Mouse (Mus musculus): ENCODE data around the gene Carns1.

Gene Carns1

GRCm38 (mm10) chr19:4170723-4171392 is 4.4 kb downstream of the Carns1 start:
- no peak for DNase-seq

DNA sequence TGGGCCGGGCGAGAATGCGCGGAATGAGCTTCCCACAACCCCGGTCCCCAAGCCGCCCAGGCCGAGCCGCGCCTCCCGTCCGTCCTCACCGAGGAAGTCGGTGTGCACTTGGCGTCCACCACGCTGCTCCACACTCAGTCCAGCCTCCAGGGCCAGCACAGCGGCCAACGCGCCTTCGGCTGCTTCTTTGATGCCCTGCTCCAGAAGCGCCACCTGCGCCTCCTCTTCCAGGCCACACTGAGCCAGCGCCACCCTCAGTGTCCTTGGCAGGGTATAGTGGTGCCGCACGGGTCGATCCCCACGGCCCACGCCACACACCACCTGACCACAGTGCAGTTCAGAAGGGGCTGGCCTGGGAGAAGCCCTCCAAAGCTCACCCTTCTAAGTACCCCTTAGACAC is 5.5 kb downstream of the Carns1 start:
- no peak for DNase-seq

DNA sequence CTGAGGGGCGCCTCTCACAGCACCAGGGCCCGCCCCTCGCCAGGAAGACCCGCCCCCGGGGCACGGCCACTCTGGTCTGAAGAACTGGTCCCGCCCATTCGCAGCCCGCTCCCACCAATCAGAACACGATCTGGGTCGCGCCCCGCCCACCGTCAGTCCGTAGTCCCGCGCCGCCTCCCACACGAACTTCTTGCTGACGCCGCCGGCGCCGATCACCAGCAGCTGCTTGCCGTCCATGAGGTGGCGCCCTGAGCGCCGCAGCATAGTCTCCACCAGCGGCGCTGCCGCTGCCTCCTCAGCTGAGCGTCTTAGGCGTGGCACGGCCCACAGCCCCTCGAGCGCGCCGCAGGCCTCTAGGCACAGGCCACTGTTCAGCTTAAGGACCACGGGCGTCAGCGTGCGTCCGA is 5.9 kb downstream of the Carns1 start:
- DNase-seq: peak; percentile 100

- no peak for DNase-seq
Observed at GRCm38 (mm10) chr19:4166678-4167476, 8.4 kb downstream of the Carns1 start.

GRCm38 (mm10) chr19:4164721-4165120 is 10.6 kb downstream of the Carns1 start:
- DNase-seq: no peak

GRCm38 (mm10) chr19:4164100-4164499 is 11.2 kb downstream of the Carns1 start:
- DNase-seq: no peak

DNA sequence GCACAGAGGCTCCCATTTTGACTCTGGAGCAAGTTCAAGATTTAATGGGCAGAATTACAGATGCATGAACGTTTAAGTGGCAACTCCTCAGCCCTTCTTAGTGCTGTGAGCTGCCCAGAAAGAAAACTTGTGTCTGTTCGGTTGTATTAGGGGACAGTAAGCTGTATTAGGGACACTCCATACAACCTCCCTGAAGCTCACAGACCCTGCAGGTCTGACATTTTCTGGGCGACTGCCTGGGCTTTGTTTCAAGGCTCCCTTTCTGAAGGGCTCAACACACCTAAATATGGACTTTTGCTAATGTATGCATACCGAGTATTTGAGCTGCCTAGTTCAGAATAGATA is 11.8 kb downstream of the Carns1 start:
- DNase-seq: no peak

DNA sequence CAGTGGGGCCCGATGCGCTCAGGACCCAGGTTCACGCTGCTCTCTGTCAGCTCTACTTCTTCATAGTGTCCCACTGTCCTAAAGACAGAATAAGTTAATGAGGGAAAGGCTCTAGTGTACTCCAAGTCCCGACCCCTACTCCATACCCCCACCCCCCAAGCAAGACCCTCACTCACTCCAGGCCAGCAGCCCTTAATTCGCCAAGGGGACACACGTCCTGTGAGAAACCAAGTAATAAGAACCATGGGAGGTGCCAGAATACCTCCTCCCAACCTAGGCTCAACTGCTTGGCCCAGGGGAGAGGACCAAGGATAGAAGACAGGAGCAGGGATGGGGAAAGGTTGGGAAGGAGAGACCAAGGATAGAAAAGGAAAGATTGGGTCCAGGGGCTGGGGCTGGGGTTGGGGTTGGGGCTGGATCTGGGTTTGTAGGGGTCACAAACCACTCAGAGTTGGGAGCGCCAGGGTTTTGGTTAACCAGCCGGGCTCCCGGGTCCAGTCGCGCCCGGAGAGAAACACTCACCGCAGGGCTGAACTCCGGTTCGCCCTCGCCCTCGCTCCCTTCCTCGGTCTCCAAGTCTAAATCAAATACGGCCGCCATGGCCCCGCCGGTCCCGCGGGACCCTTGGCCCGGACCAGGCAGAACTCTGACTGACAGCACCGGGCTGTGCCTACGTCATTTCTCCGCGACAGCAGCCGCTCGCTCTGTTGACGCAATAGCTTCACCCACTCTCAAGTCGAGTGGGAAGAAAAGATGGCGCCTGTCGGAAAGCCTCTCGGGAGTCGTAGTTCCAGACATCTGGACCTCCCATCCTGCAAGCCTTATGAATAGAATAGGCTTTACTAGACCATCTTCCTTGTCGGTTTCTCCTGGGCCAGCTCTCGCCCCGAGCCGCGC is 12.4 kb downstream of the Carns1 start, which contains the start of gene Rps6kb2:
Rps6kb2 (minus strand) TSS at position 709 of the 897 bp plus-strand sequence.
- peak; percentile 96 to 97 for DNase-seq

DNA sequence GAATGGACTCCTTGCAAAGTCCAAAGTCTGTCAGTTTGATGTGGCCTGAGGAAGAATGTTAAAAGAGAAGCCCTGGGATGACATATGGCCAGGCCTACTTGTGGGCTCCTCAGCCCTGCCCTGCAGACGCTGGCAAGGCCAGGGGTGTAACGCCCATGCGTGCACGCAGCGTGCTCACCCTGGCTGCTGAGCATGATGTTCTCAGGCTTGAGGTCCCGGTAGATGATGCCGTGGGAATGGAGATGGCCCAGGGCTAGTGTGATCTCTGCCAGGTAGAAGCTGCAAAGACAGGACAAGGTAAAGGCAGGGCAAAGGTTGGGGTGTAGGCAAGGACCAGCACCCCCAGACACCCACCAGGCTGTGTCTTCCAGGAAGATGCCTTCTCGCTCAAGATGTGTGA is 16.2 kb downstream of the Carns1 start:
- DNase-seq: no peak

GRCm38 (mm10) chr19:4156771-4157170 is 18.5 kb downstream of the Carns1 start:
- DNase-seq: no peak

DNA sequence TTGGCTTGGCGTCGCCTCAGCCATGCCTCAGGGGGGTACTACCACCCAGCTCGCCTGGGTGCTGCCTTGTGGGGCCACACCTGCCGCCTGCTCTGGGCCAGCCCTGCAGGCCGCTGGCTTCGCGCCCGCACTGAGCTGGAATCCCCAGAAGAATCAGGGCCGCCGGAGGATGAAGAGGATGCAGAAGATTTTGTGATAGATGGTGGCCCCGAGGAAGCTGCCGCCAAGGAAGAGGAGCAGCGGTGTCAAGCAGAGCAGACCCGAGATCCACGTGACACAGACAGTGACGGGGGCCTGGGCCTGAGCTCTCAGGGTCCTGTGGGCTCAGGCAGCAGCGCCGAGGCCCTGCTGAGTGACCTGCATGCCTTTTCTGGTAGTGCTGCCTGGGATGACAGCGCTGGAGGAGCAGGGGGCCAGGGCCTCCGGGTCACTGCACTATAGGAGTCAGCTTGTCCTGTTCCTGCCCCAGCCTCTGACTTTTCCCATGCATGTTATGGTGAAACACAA is 19.2 kb downstream of the Carns1 start:
- no peak for DNase-seq

- no peak for DNase-seq
Observed at GRCm38 (mm10) chr19:4155223-4156072, 19.8 kb downstream of the Carns1 start.

DNA sequence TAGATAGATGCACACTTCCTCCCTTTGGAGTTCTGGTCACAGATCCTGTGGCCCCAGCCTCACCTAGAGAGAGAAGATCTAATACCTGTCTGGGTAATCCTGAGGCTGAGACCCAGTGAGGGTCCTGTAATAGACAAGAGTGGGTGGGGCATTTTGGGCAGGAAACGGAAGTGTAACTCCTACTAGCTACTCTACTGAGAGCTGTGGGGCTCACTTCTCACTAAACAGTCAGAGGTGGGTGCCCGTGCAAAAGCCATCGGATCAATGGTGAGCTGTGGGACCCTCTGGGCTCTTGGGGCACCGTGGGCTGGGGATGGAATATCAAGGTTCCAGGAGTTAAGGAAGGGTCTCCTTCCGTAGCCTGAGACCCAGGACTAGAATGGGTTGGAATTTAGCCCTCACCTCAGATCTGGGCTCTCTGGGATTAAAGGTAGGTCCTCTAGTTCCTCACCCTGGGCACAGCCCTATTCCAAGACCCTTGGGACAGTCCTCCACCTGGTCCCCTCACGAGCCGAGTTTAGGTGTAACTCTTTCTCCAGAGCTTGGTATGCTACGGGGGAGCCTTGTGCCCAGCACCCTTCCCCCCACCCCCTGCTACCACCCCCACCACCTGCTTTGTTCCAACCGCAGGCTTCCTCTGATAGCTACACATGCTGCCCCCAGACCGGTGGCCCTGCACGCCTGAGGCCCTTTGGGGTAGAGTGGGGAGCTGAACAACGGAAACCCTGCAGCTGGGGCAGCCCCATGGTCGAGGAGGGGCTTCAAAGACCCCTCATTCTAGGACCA is 20.6 kb downstream of the Carns1 start:
- peak in 1 of 2 experiments; percentile 43 for DNase-seq

DNA sequence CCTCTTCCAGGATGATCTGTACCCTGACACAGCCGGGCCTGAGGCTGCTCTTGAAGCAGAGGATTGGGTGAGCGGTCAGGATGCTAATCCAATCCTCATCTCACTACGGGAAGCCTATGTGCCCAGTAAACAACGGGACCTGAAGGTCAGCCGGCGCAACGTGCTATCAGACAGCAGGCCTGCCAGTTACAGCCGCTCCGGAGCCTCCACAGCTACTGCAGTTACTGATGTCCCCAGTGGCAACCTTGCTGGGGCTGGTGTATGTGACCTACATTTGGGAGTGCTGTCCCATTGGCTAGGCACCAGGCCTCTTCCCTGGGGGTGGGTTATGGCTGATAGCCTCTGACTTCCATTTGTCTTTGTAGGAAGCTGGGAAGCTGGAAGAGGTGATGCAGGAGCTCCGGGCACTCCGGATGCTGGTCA is 22.0 kb downstream of the Carns1 start, which contains the start of gene Ptprcap:
Ptprcap (plus strand) TSS at position 373 of the 423 bp plus-strand sequence.
- DNase-seq: no peak

DNA sequence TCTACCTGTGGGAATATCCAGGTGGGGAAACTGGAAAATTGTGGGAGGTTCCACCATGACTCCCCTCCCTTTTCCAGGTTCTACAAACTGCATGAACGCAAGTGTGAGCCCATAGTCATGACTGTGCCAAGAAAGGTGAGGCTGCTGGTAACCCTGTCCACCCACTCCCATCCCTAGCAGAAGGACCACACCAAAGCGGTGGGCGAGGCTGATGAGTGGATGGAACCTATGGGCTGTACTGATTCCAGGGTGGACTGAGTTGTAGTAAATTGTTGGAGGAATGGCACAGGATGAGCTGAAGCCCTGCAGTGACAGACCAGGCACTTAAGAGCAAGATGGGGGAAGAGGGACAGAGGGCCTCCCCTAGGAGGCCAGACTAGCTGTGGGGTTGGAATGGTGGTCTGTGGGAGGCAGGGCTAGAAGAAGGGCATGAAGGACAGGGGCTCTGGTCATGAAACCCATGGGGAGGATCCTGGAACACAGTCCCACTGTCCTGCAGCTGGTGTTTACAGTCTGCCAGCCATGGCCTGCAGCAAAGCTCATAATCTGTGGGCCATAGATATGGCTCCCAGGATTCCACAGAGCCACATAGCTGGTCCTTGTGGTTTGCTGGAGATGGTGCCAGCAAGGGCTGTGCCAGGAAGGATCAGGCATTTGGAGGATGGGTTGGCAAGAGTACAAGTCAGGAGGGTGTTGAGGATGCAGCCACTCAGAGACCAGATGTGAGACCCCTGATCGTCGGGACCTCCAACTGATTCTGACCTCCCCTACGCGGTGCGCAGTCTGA is 22.6 kb downstream of the Carns1 start:
- DNase-seq: no peak

GRCm38 (mm10) chr19:4151898-4152297 is 23.4 kb downstream of the Carns1 start:
- DNase-seq: no peak

DNA sequence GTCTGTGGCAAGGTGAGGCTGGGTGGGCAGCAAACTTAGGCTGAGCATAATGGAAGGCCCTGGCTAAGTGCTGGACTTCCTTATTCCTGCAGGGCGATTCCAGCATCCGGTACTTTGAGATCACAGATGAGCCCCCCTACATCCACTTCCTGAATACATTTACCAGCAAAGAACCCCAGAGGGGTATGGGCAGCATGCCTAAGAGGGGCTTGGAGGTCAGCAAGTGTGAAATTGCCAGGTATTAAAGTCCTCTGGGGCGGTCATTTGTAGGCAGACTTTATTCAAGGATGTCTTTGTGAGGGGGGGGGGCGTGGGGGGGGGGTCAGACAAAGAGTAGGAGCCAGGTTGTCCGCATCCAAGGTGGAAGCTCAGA is 23.8 kb downstream of the Carns1 start:
- DNase-seq: no peak

DNA sequence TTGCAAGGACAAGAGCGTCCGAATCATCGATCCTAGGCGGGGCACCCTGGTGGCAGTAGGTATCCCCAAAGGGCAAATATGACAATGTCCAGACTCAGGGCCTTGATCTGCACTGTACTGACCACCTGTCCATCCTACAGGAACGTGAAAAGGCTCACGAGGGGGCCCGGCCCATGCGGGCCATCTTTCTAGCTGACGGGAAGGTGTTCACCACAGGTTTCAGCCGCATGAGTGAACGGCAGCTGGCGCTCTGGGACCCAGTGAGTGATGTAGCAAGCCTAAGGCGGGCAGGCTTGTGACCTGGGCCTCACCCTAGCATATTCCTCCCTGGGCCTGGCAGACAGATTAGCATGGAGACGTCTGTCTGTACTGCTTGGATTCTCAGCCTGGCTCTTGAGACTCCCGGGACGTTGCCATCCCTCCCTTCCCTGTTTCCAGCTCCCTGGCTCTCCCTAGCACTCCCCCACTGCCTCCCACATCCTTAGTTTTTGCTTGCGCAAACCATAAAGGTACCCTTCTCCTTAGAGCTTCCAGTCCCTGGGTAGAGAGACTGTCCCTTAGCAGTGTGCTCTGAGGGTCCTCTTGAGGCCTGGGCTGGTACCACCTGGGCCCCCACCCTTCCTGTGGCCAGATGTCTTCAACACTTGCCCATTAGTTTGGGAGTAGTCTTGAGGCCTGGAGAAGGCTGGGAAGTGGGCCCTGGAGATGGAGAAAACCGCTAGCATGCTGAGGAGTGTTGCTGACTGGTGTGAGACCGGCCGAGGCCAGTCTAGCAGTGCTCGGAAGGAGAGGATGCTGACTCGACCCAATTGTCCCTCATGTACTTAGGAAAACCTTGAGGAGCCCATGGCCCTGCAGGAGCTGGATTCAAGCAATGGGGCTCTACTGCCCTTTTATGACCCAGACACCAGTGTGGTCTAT is 24.5 kb downstream of the Carns1 start:
- no peak for DNase-seq

- no peak for DNase-seq
Observed at GRCm38 (mm10) chr19:4149764-4150461, 25.4 kb downstream of the Carns1 start.
